ENCODE assay signal across 8 mouse cellular contexts in genomic region chr1:180420496-180421164, GRCm38 (mm10).
DNase-seq lines count a peak whose midpoint lies in the region; ATAC-seq and TF ChIP-seq lines count a peak whose summit lies in the region.

No protein-coding gene starts in this region.

- H3K9ac ChIP-seq in lung, postnatal 0 days (replicated peaks; ENCODE audit: low read depth): no peak overlapping the region
- 0 out of 2 replicates have a peak overlapping the region, but pooled peaks have one; percentile 1 for H3K9ac ChIP-seq in hindbrain, embryonic 15.5 days
- no peak overlapping the region; the same call in 1 of the 2 replicates for H3K9ac ChIP-seq in neural tube, embryonic 15.5 days (replicated peaks)

- TF ChIP-seq CTCF in lung, postnatal 0 days (IDR thresholded peaks at IDR 0.05): no peak

- no peaks in the 10 kb centered on the region for H3K9me3 ChIP-seq in lung, postnatal 0 days (ENCODE audit: low read length)
- H3K9me3 ChIP-seq in hindbrain, embryonic 15.5 days: no peaks in the 10 kb centered on the region
- H3K9me3 ChIP-seq in neural tube, embryonic 15.5 days (replicated peaks): no peaks in the 10 kb centered on the region

- H3K4me1 ChIP-seq in lung, postnatal 0 days (ENCODE audit: insufficient read depth, low read depth, low read length): no peaks in the 10 kb centered on the region
- peaks cover 19% of the 10 kb centered on the region for H3K4me1 ChIP-seq in hindbrain, embryonic 15.5 days (replicated peaks)
- peaks cover 30% of the 10 kb centered on the region for H3K4me1 ChIP-seq in neural tube, embryonic 15.5 days

- H3K4me3 ChIP-seq in lung, postnatal 0 days (ENCODE audit: low read depth, low read length): no peak overlapping the region
- H3K4me3 ChIP-seq in hindbrain, embryonic 15.5 days: no peak overlapping the region
- H3K4me3 ChIP-seq in neural tube, embryonic 15.5 days (replicated peaks): no peak overlapping the region

- H3K27me3 ChIP-seq in lung, postnatal 0 days (replicated peaks; ENCODE audit: insufficient read depth, low read length): no peaks in the 10 kb centered on the region
- no peaks in the 10 kb centered on the region for H3K27me3 ChIP-seq in hindbrain, embryonic 15.5 days
- H3K27me3 ChIP-seq in neural tube, embryonic 15.5 days (replicated peaks): no peaks in the 10 kb centered on the region

- H3K4me2 ChIP-seq in lung, postnatal 0 days (replicated peaks; ENCODE audit: low read depth, low read length): no peak overlapping the region
- peak overlapping the region; percentile 33 for H3K4me2 ChIP-seq in hindbrain, embryonic 15.5 days
- 0 out of 2 replicates have a peak overlapping the region, but pooled peaks have one; percentile 23 for H3K4me2 ChIP-seq in neural tube, embryonic 15.5 days

- WGBS in lung, postnatal 0 days: 57% methylated on average over 8 of the region's 8 CpGs
- WGBS in hindbrain, embryonic 15.5 days: 17% methylated on average over 8 of the region's 8 CpGs
- 27% methylated on average over 8 of the region's 8 CpGs for WGBS in neural tube, embryonic 15.5 days

- no peak for ATAC-seq in CD4-positive, CD25-positive, alpha-beta regulatory T cell, adult 4 months
- ATAC-seq in lung, postnatal 0 days: no peak
- ATAC-seq in hindbrain, embryonic 15.5 days (ENCODE audit: low FRiP score, low read depth): peak; percentile 89
- peak; percentile 85 for ATAC-seq in neural tube, embryonic 15.5 days (ENCODE audit: low FRiP score)
- ATAC-seq in megakaryocyte, adult 5-6 weeks (ENCODE audit: poor library complexity, severe bottlenecking): no peak

- no peak overlapping the region for H3K27ac ChIP-seq in lung, postnatal 0 days (ENCODE audit: low read length)
- H3K27ac ChIP-seq in hindbrain, embryonic 15.5 days (replicated peaks): peak overlapping the region; percentile 56
- peak overlapping the region; percentile 70 for H3K27ac ChIP-seq in neural tube, embryonic 15.5 days (replicated peaks)

- DNase-seq in CD4-positive, CD25-positive, alpha-beta regulatory T cell, adult 2 months (ENCODE audit: low read depth, low spot score): peak; percentile 10
- peak; percentile 40 for DNase-seq in lung, postnatal 0 days (ENCODE audit: low spot score)
- no peak for DNase-seq in lung, adult 18-20 months
- DNase-seq in urinary bladder, adult 18-20 months (ENCODE audit: low spot score in 2 of 2): no peak

- peaks cover 15% of the 10 kb centered on the region for H3K36me3 ChIP-seq in lung, postnatal 0 days (ENCODE audit: insufficient read depth, low read length)
- H3K36me3 ChIP-seq in hindbrain, embryonic 15.5 days: no peaks in the 10 kb centered on the region
- H3K36me3 ChIP-seq in neural tube, embryonic 15.5 days: no peaks in the 10 kb centered on the region

- no peak for TF ChIP-seq EP300 in lung, postnatal 0 days (IDR thresholded peaks at IDR 0.05)

Comparison
In these comparisons a context has a peak if more than half of its experiments do, and no peak if none do; other contexts are left out.
1. DNase-seq: peak in CD4-positive, CD25-positive, alpha-beta regulatory T cell, adult 2 months (single experiment) and lung, postnatal 0 days (single experiment); none in lung, adult 18-20 months (0 of 2) and urinary bladder, adult 18-20 months (0 of 2).
2. ATAC-seq: peak in hindbrain, embryonic 15.5 days (single experiment) and neural tube, embryonic 15.5 days (single experiment); none in CD4-positive, CD25-positive, alpha-beta regulatory T cell, adult 4 months (single experiment), lung, postnatal 0 days (single experiment) and megakaryocyte, adult 5-6 weeks (single experiment).